Mouse (Mus musculus) liver, adult 2 months (tissue): ENCODE measurements at regions not wholly inside any gene's neighbourhood (a gene's known extent, or its start where the extent isn't known, plus 50 kb on each side); places are given as distances from the start of the nearest gene placed in this dataset.

Experiments
- DNase-seq: peaks from one replicate; pipeline ENCODE4 v3.0.0-alpha.2; 2011; ENCODE audit warnings: low read depth, low spot score; ENCODE audit errors: extremely low read depth
- H3K27ac ChIP-seq: fragments of 200-500 bp; replicated peaks from 2 replicates; pipeline ENCODE4 v1.5.1; 2012; ENCODE audit warnings: low read depth, mild to moderate bottlenecking, control low read depth, inconsistent platforms, low read length; ENCODE audit not compliant: insufficient read depth
- H3K27me3 ChIP-seq: fragments of 200-500 bp; 2 replicates; pipeline ENCODE4 v1.6.1; 2012; ENCODE audit warnings: mild to moderate bottlenecking, moderate library complexity, low read length, inconsistent platforms; ENCODE audit not compliant: control insufficient read depth, insufficient read depth
- H3K36me3 ChIP-seq: fragments of 200-500 bp; 2 replicates; pipeline ENCODE4 v1.6.1; 2012; ENCODE audit warnings: low read length, inconsistent platforms; ENCODE audit not compliant: control insufficient read depth, insufficient read depth
- H3K4me1 ChIP-seq: fragments of 200-500 bp; 2 replicates; pipeline ENCODE4 v1.6.1; 2011; ENCODE audit warnings: low read length; ENCODE audit not compliant: control insufficient read depth, insufficient read depth
- H3K4me3 ChIP-seq: fragments of 200-500 bp; 2 replicates; pipeline ENCODE4 v1.5.1; 2011; ENCODE audit warnings: low read depth, mild to moderate bottlenecking, control low read depth, low read length, moderate library complexity; ENCODE audit not compliant: insufficient read depth
- H3K79me2 ChIP-seq: fragments of 200-500 bp; 2 replicates; pipeline ENCODE4 v1.6.1; 2012; ENCODE audit warnings: inconsistent platforms, mild to moderate bottlenecking, low read length, moderate library complexity; ENCODE audit not compliant: control insufficient read depth, insufficient read depth
- H3K9ac ChIP-seq: fragments of 200-500 bp; 2 replicates; pipeline ENCODE4 v1.6.1; 2012; ENCODE audit warnings: low read depth, mild to moderate bottlenecking, control low read depth, inconsistent platforms, low read length
- CTCF ChIP-seq: fragments of 200-500 bp; IDR thresholded peaks from 2 replicates; pipeline ENCODE4 v1.5.1; 2011; ENCODE audit warnings: low read depth, low read length, control low read depth
- POLR2A ChIP-seq: fragments of 200-500 bp; IDR thresholded peaks from 2 replicates; pipeline ENCODE4 v1.6.1; 2011; ENCODE audit warnings: low read length, control low read depth; ENCODE audit not compliant: insufficient read depth; ENCODE audit errors: extremely low read depth
- WGBS: fragments of 180-500 bp; shearing (Covaris S2); methylation state at CpG from one replicate; pipeline ENCODE4 v1.1.7; 2018; 5-methylcytosine and 5-hydroxymethylcytosine counted together

GRCm38 (mm10) chr10:99450714-99451625 lies 187.9 kb downstream of the Dusp6 start:
- Histone ChIP-seq H3K27ac (no peak overlapping the region), H3K79me2 (no peaks in the 10 kb centered on the region), H3K36me3 (no peaks in the 10 kb centered on the region), H3K9ac (no peak overlapping the region), H3K4me1 (peaks cover 2% of the 10 kb centered on the region; the same call in 1 of the 2 replicates), H3K4me3 (no peak overlapping the region), H3K27me3 (no peaks in the 10 kb centered on the region)
- WGBS: 82% methylated on average over 9 of the region's 9 CpGs
- DNase-seq: no peak
- TF ChIP-seq POLR2A (no peak), CTCF (no peak)

- 80% methylated on average over 10 of the region's 10 CpGs for WGBS
- no peaks in the 10 kb centered on the region for H3K36me3 ChIP-seq
- no peak for DNase-seq
These were observed 188.8 kb downstream of the Dusp6 start for GRCm38 (mm10) chr10:99451639-99452417.

GRCm38 (mm10) chr10:99456180-99456579 lies 193.1 kb downstream of the Dusp6 start:
- H3K79me2 ChIP-seq: no peaks in the 10 kb centered on the region
- no peak for TF ChIP-seq POLR2A
- no peak for TF ChIP-seq CTCF
- DNase-seq: no peak
- 85% methylated on average over 5 of the region's 5 CpGs for WGBS
- no peaks in the 10 kb centered on the region for H3K27me3 ChIP-seq
- no peak overlapping the region for H3K9ac ChIP-seq
- no peak overlapping the region for H3K27ac ChIP-seq
- no peak overlapping the region for H3K4me3 ChIP-seq
- peaks cover 11% of the 10 kb centered on the region for H3K4me1 ChIP-seq
- no peaks in the 10 kb centered on the region for H3K36me3 ChIP-seq

More at GRCm38 (mm10) chr10:99451639-99452417, 188.8 kb downstream of the Dusp6 start:
- Histone ChIP-seq H3K4me1 (peaks cover 2% of the 10 kb centered on the region; the same call in 1 of the 2 replicates), H3K27ac (no peak overlapping the region), H3K4me3 (no peak overlapping the region), H3K27me3 (no peaks in the 10 kb centered on the region), H3K79me2 (no peaks in the 10 kb centered on the region), H3K9ac (no peak overlapping the region)
- TF ChIP-seq CTCF (no peak), POLR2A (no peak)

GRCm38 (mm10) chr10:99458047-99458446 lies 195.0 kb downstream of the Dusp6 start:
- Histone ChIP-seq H3K79me2 (no peaks in the 10 kb centered on the region), H3K4me1 (peaks cover 11% of the 10 kb centered on the region), H3K9ac (no peak overlapping the region), H3K4me3 (no peak overlapping the region), H3K27me3 (no peaks in the 10 kb centered on the region), H3K36me3 (no peaks in the 10 kb centered on the region), H3K27ac (no peak overlapping the region)
- no peak for TF ChIP-seq POLR2A
- no peak for TF ChIP-seq CTCF
- 76% methylated on average over 3 of the region's 3 CpGs for WGBS
- DNase-seq: no peak

- 49% methylated on average over 9 of the region's 9 CpGs for WGBS
- Histone ChIP-seq H3K27ac (no peak overlapping the region), H3K9ac (no peak overlapping the region), H3K36me3 (no peaks in the 10 kb centered on the region), H3K79me2 (no peaks in the 10 kb centered on the region), H3K4me3 (no peak overlapping the region), H3K27me3 (no peaks in the 10 kb centered on the region), H3K4me1 (peaks cover 11% of the 10 kb centered on the region)
- no peak for DNase-seq
- TF ChIP-seq CTCF: no peak
- TF ChIP-seq POLR2A: no peak
These were observed 196.2 kb downstream of the Dusp6 start for GRCm38 (mm10) chr10:99459171-99459660.
